Mouse (Mus musculus): ENCODE measurements around the gene Ndufaf1. TPM values are rescaled to one million over a fixed set of nuclear protein-coding genes. Genes with fewer than 3 reads are reported as not detected.
A peak's percentile ranks its signal among the peaks of the same experiment; 100 is the strongest.

Gene Ndufaf1
- polyA plus RNA-seq (2012; rRNA removed) = 0.53 and 1.4 TPM in 2 replicates

- Histone ChIP-seq H3K27ac (ENCODE audit: insufficient read depth, low read depth, low read length) (no peak within 1 kb of the TSS; the same call in 1 of the 2 replicates), H3K4me3 (ENCODE audit: low read depth, low read length) (peak within 1 kb of the TSS; percentile 98), H3K27me3 (ENCODE audit: control insufficient read depth, insufficient read depth, low read length) (no peaks in the 10 kb centered on the region), H3K36me3 (ENCODE audit: control insufficient read depth, insufficient read depth, low read length) (peaks cover 12% of the 10 kb centered on the region; the same call in 1 of the 2 replicates), H3K4me1 (ENCODE audit: control insufficient read depth, insufficient read depth, insufficient read length, low read length) (peaks cover 2% of the 10 kb centered on the region; the same call in 1 of the 2 replicates)
- no peak for TF ChIP-seq CTCF (IDR thresholded peaks at IDR 0.05; ENCODE audit: extremely low read depth, insufficient read length, insufficient replicate concordance, low read depth, low read length)
- no peak for TF ChIP-seq POLR2A (IDR thresholded peaks at IDR 0.05; ENCODE audit: low read depth, low read length)
- under 1% methylated on average over 44 of the region's 44 CpGs for WGBS
Measured at GRCm38 (mm10) chr2:119662220-119663182, at the start of gene Ndufaf1. Ndufaf1 (minus strand) TSS chr2:119662827.

- TF ChIP-seq CTCF (IDR thresholded peaks at IDR 0.05; ENCODE audit: extremely low read depth, insufficient read length, insufficient replicate concordance, low read depth, low read length) (no peak), POLR2A (IDR thresholded peaks at IDR 0.05; ENCODE audit: low read depth, low read length) (no peak)
- H3K36me3 ChIP-seq (ENCODE audit: control insufficient read depth, insufficient read depth, low read length) = peaks cover 28% of the 10 kb centered on the region
- no peaks in the 10 kb centered on the region for H3K27me3 ChIP-seq (ENCODE audit: control insufficient read depth, insufficient read depth, low read length)
- no peak overlapping the region for H3K4me3 ChIP-seq (ENCODE audit: low read depth, low read length)
- WGBS = 82% methylated on average over 3 of the region's 3 CpGs
- H3K4me1 ChIP-seq (ENCODE audit: control insufficient read depth, insufficient read depth, insufficient read length, low read length) = no peaks in the 10 kb centered on the region
- no peak overlapping the region for H3K27ac ChIP-seq (ENCODE audit: insufficient read depth, low read depth, low read length)
Measured at GRCm38 (mm10) chr2:119710011-119710410, 47.4 kb upstream of the Ndufaf1 start.

GRCm38 (mm10) chr2:119707676-119708075 is 45.0 kb upstream of the Ndufaf1 start:
- 87% methylated on average over 3 of the region's 3 CpGs for WGBS
- Histone ChIP-seq H3K4me3 (ENCODE audit: low read depth, low read length) (no peak overlapping the region), H3K27me3 (ENCODE audit: control insufficient read depth, insufficient read depth, low read length) (no peaks in the 10 kb centered on the region), H3K36me3 (ENCODE audit: control insufficient read depth, insufficient read depth, low read length) (peaks cover 25% of the 10 kb centered on the region), H3K4me1 (ENCODE audit: control insufficient read depth, insufficient read depth, insufficient read length, low read length) (no peaks in the 10 kb centered on the region), H3K27ac (ENCODE audit: insufficient read depth, low read depth, low read length) (no peak overlapping the region)
- no peak for TF ChIP-seq CTCF (IDR thresholded peaks at IDR 0.05; ENCODE audit: extremely low read depth, insufficient read length, insufficient replicate concordance, low read depth, low read length)
- no peak for TF ChIP-seq POLR2A (IDR thresholded peaks at IDR 0.05; ENCODE audit: low read depth, low read length)

- Histone ChIP-seq H3K27ac (ENCODE audit: insufficient read depth, low read depth, low read length) (no peak overlapping the region), H3K4me3 (ENCODE audit: low read depth, low read length) (no peak overlapping the region), H3K4me1 (ENCODE audit: control insufficient read depth, insufficient read depth, insufficient read length, low read length) (no peaks in the 10 kb centered on the region), H3K36me3 (ENCODE audit: control insufficient read depth, insufficient read depth, low read length) (peaks cover 17% of the 10 kb centered on the region), H3K27me3 (ENCODE audit: control insufficient read depth, insufficient read depth, low read length) (no peaks in the 10 kb centered on the region)
- no peak for TF ChIP-seq POLR2A (IDR thresholded peaks at IDR 0.05; ENCODE audit: low read depth, low read length)
- no peak for TF ChIP-seq CTCF (IDR thresholded peaks at IDR 0.05; ENCODE audit: extremely low read depth, insufficient read length, insufficient replicate concordance, low read depth, low read length)
- 89% methylated on average over 2 of the region's 2 CpGs for whole genome bisulfite sequencing
Measured at GRCm38 (mm10) chr2:119703171-119703570, 40.5 kb upstream of the Ndufaf1 start.

- TF ChIP-seq POLR2A (IDR thresholded peaks at IDR 0.05; ENCODE audit: low read depth, low read length) (no peak), CTCF (IDR thresholded peaks at IDR 0.05; ENCODE audit: extremely low read depth, insufficient read length, insufficient replicate concordance, low read depth, low read length) (no peak)
- H3K27ac ChIP-seq (ENCODE audit: insufficient read depth, low read depth, low read length) = no peak overlapping the region
- H3K36me3 ChIP-seq (ENCODE audit: control insufficient read depth, insufficient read depth, low read length) = peaks cover 17% of the 10 kb centered on the region
- H3K27me3 ChIP-seq (ENCODE audit: control insufficient read depth, insufficient read depth, low read length) = no peaks in the 10 kb centered on the region
- 96% methylated on average over 3 of the region's 3 CpGs for WGBS
- H3K4me1 ChIP-seq (ENCODE audit: control insufficient read depth, insufficient read depth, insufficient read length, low read length) = no peaks in the 10 kb centered on the region
- no peak overlapping the region for H3K4me3 ChIP-seq (ENCODE audit: low read depth, low read length)
Measured at GRCm38 (mm10) chr2:119699962-119700361, 37.3 kb upstream of the Ndufaf1 start.

- H3K27ac ChIP-seq (ENCODE audit: insufficient read depth, low read depth, low read length) = no peak overlapping the region
- 77% methylated on average over 2 of the region's 2 CpGs for WGBS
Measured at GRCm38 (mm10) chr2:119698472-119698871, 35.8 kb upstream of the Ndufaf1 start.

GRCm38 (mm10) chr2:119696111-119696510 is 33.5 kb upstream of the Ndufaf1 start:
- no peak overlapping the region for H3K27ac ChIP-seq (ENCODE audit: insufficient read depth, low read depth, low read length)
- no peaks in the 10 kb centered on the region for H3K27me3 ChIP-seq (ENCODE audit: control insufficient read depth, insufficient read depth, low read length)
- WGBS = 59% methylated on average over 1 of the region's 1 CpGs
- H3K36me3 ChIP-seq (ENCODE audit: control insufficient read depth, insufficient read depth, low read length) = peaks cover 17% of the 10 kb centered on the region
- no peaks in the 10 kb centered on the region for H3K4me1 ChIP-seq (ENCODE audit: control insufficient read depth, insufficient read depth, insufficient read length, low read length)
- no peak overlapping the region for H3K4me3 ChIP-seq (ENCODE audit: low read depth, low read length)
- TF ChIP-seq CTCF (IDR thresholded peaks at IDR 0.05; ENCODE audit: extremely low read depth, insufficient read length, insufficient replicate concordance, low read depth, low read length) (no peak), POLR2A (IDR thresholded peaks at IDR 0.05; ENCODE audit: low read depth, low read length) (no peak)

More at GRCm38 (mm10) chr2:119698472-119698871, 35.8 kb upstream of the Ndufaf1 start:
- Histone ChIP-seq H3K27me3 (ENCODE audit: control insufficient read depth, insufficient read depth, low read length) (no peaks in the 10 kb centered on the region), H3K36me3 (ENCODE audit: control insufficient read depth, insufficient read depth, low read length) (peaks cover 16% of the 10 kb centered on the region), H3K4me1 (ENCODE audit: control insufficient read depth, insufficient read depth, insufficient read length, low read length) (no peaks in the 10 kb centered on the region), H3K4me3 (ENCODE audit: low read depth, low read length) (no peak overlapping the region)
- TF ChIP-seq POLR2A (IDR thresholded peaks at IDR 0.05; ENCODE audit: low read depth, low read length) (no peak), CTCF (IDR thresholded peaks at IDR 0.05; ENCODE audit: extremely low read depth, insufficient read length, insufficient replicate concordance, low read depth, low read length) (no peak)

Measured in small intestine, adult 2 months (tissue).